Mouse (Mus musculus) bone marrow macrophage, adult 2 months (primary cell): Measurements from ENCODE around the gene 1810010H24Rik.
"Not testable (repeated sequence)": the region's sequence is repeated elsewhere in the genome, so short reads cannot be mapped to it uniquely, and the experiment has no call there.

Experiments
- CTCF ChIP-seq: IDR thresholded peaks from 2 replicates; pipeline ENCODE4 v1.5.1; 2012; ENCODE audit warnings: low read depth, mild to moderate bottlenecking, low read length, moderate library complexity
- POLR2A ChIP-seq: IDR thresholded peaks from 2 replicates; pipeline ENCODE4 v1.6.1; 2012; ENCODE audit warnings: mild to moderate bottlenecking, low read depth, low read length, borderline replicate concordance

GRCm38 (mm10) chr11:107019722-107020121 is 5.8 kb upstream of the 1810010H24Rik start:
- not testable (repeated sequence) for TF ChIP-seq CTCF, POLR2A
